Mouse (Mus musculus): ENCODE measurements around the gene Cd3eap.

DNA sequence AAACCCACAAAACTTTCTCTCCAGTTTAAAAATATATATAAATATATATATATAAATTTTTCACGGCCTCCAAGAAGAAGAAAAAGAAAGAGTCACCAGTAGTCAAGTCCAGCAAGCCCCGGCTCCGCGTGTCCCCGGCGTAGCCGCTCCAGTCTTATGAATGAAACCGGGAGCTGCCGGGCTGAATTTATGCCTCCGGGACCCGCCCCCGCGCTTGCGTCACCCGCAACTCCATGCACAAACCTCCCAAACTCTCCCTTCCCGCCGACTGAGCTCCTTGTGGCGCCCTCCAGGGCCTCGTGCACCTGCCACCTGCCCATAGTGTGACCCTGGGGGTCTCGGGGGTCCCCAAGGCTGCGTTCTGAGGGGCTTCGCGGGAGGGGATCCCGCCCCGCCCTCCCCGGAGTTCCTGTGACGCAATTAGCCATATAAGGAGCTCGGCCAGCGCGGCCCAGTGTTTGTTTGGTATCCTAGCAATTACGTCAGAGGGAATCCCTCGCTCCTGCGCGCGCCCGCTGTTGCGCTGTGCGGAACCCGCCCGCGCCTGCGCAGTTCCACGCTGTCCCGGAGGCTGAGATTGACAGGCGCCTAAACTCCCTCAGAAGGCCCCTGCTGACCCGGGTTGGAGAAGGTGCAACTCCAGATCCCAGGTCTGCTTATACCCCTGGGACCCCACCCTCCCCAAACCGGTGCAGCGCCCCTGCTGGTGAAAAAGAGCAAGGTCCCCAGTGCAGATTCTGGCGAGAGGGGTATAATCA is 49.2 kb downstream of the Cd3eap start, which contains the start of gene Fosb:
- TF ChIP-seq CTCF (conservative IDR thresholded peaks at IDR 0.05; ENCODE audit: insufficient read depth, insufficient read length, low read depth, low read length) = peak; percentile 27; the same call in 1 of the 2 replicates
- TF ChIP-seq POLR2A (IDR thresholded peaks at IDR 0.05; ENCODE audit: low read depth, low read length) = no peak
